Mouse (Mus musculus): ENCODE data around the gene Foxd1. TPM values are rescaled to one million over a fixed set of nuclear protein-coding genes. Genes with fewer than 3 reads are reported as not detected.

The Foxd1 gene
- 1.8 and 1.9 TPM in 2 replicates for polyA plus RNA-seq (2012; rRNA removed)

DNA sequence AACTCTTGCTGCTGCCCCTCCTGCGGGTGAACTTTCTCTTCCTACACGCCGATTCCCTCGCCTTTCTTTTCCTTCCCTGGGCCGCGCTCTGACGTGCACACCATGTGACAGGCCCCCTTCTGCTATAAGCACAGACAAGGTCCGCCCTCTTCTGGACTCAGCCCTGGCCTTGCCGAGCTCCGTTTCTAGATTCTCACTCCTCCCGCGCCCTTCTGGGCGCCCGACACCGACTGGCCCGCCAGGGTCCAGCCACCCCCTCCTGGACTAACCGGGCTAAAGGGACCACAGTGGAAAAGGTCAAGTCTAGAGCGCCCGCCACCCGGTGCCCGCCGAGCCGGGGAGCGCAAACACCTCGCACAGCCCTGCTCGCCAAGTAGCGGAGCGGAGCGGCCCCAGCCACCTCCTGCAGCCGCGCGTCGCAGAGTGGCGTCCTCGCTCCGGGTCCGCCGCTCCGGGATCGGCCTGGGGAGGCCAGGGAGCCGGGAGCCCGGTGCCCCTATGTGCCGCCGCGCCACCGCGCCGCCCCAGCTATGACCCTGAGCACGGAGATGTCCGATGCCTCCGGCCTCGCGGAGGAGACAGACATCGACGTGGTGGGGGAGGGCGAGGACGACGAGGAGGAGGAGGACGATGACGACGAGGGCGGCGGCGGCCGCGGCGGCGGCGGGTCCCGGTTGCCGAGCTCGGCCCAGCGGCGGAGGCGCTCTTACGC is at the start of gene Foxd1:
Foxd1 (plus strand) TSS at position 153 of the 712 bp plus-strand sequence.

DNA sequence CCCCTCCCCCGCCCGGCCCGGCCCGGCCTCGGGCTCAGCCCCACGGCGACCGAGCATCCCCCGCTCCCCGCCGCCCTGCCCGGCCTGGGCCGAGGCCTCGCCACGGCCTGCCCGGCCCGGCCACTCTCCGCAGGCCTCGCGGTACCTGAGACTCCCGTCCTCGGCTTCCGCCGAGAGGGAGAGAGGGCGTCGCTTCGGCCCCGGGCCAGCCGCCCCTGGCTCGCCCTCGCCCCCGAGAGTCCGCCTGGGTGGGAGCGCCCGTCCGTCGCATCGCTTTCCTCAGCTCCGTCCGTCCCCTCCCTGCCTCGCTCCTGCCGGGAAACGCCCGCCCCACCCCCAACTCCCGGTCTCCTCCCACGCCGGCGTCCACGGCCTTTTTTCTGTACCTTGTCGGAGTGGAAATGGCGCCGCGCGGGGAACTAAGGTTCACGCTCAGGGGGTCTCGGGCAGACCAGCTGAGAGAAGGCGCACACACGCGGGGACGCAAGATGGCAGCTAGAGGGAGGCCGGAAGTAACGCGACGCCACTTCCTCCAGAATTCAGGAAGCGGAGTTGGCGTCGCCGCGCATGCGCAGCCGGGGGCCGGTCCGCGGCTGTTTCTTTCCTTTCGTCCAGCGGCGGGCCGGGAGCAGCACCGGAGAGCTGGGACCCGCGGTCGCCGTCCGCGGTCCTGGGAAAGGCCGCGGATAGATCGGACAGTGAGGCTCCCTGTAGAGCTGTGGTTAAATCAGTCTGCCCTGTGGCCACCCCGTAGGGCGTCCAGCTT is 37.4 kb upstream of the Foxd1 start, which contains the start of gene Btf3:
Btf3 (minus strand) TSS at position 527 of the 766 bp plus-strand sequence.

Other genes starting within 250 kb of the Foxd1 start
- gene Arhgef28, start 147.8 kb upstream of the Foxd1 start, polyA plus RNA-seq (2012; rRNA removed) = 16.5 and 17.7 TPM in 2 replicates
- gene Utp15, start 91.2 kb upstream of the Foxd1 start, polyA plus RNA-seq (2012; rRNA removed) = 23.5 and 24.1 TPM in 2 replicates
- 117 and 126 TPM in 2 replicates for gene Ankra2, start 91.2 kb upstream of the Foxd1 start, polyA plus RNA-seq (2012; rRNA removed)
- gene Gm21976, start 74.4 kb upstream of the Foxd1 start, polyA plus RNA-seq (2012; rRNA removed) = not detected in 2 replicates
- gene Btf3, start 37.2 kb upstream of the Foxd1 start, polyA plus RNA-seq (2012; rRNA removed) = 679 and 729 TPM in 2 replicates
- gene Gm10320, start 137.8 kb downstream of the Foxd1 start, polyA plus RNA-seq (2012; rRNA removed) = 0.45 and 0.90 TPM in 2 replicates

Data from central nervous system, embryonic 18 days (tissue).